Mouse (Mus musculus) monocyte, adult 2 months (primary cell): Measurements from ENCODE around the gene Ptpn11.
A peak's percentile ranks its signal among the peaks of the same experiment; 100 is the strongest.
"Not testable (repeated sequence)": the region's sequence is repeated elsewhere in the genome, so short reads cannot be mapped to it uniquely, and the experiment has no call there.

Experiments
- DNase-seq, 2 experiments: peaks; one replicate each; pipeline ENCODE4 v3.0.0; 2022; ENCODE audit warnings: low spot score in 2 of 2, low read depth in 1 of 2

Ptpn11 gene

DNA sequence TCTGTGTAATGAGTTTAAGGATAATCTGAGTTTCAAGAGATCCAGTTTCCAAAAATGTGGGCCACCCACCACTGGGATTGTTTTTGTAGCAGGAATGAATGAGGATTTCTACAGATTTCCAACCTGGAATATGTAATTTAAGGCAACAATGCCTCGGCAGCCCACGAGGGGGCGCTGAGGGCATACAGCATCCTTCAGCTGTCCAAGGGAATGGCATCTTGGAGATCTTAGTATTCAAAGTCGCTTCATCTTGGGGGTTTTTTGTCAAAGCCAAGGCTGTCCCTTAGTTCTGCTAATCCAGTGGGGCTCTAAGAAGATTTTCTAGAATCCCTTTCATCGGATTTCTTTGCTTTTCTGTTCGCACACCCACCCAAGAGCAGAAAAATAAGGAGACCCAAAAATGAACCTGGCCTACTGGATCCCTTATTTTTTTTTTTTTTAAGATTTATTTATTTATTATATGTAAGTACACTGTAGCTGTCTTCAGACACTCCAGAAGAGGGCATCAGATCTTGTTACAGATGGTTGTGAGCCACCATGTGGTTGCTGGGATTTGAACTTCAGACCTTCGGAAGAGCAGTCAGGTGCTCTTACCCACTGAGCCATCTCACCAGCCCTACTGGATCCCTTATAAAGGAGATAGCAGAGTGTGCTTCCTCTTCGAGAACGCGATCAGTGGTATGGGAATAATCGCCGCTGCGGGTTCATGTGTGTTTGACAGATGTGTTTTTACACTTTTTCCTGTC, 24.4 kb upstream of the Ptpn11 start:
- peak in 1 of 2 experiments; percentile 41 for DNase-seq

DNA sequence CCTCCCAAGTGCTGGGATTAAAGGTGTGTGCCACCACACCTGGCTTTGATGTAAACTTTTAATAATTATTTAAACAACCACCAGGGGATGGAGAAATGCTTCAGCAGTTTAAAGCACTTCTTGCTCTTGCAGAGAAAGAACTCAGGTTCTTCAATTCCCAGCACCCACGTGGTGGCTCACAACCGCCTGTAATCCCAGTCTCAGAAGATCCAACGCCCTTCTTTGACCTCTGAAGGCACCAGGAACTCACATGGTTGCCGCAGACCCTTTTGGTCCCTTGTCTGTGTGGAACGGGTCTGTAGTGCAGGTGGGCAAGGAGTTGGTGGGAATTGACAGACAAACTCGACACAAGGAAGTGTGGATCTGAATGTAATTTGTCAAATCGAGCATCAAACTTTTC, 23.5 kb upstream of the Ptpn11 start:
- no peak for DNase-seq

DNA sequence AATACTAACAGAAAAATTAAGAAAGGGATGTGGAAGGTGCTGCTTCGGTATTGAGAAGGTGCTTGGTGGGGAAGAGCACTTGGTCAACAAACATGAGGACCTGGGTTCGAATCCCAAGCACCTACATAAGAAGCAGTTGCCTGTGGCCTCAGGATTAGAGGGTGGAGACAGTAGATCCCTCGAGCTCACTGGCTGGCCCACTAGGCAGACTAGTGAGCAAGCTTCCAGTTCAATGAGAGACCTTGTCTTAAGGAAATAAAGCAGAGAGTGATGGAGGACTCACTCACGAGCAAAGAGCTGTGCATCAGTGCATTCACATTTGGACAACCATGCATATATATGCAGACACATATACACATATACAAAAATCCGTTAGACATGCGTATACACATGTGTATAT, 20.9 kb upstream of the Ptpn11 start:
- no peak for DNase-seq

DNA sequence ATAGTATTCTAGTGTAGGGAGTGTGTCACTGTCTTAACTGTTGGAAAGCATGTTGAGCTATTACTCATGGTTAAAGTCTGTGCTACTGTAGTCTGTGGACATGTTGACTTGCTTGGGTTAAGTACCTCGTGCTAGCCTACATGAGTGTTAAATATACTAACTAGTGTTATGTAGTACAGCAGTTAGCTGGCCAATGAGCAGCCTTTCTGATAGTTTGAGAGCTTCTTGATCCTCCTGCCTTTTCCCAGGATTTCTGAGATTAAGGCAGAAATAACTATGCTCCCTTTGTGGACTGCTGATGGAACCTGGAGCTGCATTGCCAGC, 19.4 kb upstream of the Ptpn11 start:
- no peak for DNase-seq

DNA sequence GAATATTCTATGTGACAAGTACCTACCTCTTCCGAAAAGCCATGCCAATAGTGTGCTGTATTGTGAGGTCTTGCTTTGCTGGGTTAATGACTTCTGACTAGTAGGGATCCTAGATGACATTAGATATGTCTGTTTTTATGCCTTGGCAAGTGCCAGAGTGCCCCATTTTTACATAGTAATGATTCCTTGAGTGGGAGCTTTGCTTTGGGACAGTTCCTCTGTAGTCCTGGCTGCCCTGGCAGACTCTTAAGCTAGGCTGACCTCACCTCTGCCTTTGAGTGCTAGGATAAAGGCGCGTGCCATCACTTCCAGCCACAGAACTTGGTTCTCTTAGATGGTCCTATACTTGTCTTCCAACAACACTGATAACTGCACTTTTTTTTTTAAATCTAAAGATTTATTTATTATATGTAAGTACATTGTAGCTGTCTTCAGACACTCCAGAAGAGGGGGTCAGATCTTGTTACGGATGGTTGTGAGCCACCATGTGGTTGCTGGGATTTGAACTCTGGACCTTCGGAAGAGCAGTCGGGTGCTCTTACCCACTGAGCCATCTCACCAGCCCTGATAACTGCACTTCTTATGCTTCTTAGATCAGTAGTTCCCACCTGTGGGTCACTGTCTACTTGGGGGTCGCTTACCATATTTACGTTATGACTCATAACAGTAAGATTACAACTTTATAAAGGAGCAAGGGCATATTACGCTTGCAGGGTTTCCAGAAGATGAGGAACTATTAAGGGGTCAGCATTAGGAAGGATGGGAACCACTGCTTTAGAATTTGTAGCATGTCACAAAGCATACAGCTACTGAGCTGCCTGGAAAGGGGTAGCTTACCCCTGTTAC, 18.8 kb upstream of the Ptpn11 start:
- no peak for DNase-seq

DNA sequence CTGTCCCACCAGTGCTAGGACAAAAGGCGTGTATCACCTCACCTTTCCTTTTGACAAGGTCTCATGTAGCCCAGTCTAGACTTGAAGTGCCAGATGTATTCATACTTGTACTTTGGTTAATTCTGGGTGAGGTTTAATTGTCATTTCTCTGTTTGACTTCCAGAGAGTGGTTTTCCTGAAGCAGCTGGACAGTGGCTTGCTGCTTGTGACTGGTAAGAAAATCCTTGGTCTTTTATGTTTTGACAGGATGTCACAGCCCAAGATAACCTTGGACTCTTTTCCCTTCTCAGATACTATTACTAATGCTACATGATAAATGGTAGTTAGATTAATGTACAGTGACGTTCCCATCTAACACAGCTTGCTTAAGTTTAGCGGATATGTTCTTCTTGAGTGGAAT, 15.8 kb upstream of the Ptpn11 start:
- DNase-seq, result no peak

DNA sequence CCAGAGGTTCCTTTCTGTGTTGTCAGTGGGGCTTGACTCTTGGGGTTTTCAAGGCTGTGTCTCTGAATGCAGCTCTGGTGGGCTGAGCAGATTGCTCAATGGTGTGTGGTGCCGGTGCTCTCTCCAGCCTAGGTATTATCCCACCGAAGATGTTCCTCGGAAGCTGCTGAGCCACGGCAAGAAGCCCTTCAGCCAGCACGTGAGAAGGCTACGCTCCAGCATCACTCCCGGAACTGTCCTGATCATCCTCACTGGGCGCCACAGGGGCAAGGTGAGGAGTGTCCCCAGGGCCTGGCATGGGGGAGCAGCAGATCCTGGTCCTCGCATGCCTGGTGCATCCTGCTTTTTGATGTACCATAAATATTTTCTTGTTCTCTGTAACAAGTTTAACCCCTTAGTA, 15.3 kb upstream of the Ptpn11 start:
- DNase-seq, result no peak

DNA sequence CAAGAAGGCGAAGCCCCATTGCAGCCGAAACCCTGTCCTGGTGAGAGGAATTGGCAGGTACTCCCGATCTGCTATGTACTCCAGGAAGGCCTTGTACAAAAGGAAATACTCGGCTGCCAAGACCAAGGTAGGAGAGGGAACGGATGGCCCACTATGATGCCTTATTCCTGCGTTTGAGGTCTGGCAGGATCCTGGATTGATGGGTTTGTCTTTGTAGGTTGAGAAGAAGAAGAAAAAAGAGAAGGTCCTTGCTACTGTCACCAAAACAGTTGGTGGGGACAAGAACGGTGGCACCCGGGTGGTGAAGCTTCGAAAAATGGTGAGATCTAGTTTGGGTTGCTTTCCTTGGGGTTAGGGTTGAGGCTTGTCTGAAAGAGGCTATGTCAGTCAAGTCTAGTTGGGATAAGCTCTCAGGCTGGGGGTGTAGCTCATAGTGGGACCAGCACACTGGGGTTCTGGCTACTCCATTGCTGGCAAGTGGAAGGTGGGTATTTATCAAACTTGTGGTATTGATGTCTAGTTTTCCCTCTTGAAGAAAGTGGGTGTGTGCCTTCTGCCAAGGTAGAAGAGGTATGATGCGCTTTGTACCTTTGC, 14.4 kb upstream of the Ptpn11 start:
- DNase-seq, result not testable (repeated sequence)

DNA sequence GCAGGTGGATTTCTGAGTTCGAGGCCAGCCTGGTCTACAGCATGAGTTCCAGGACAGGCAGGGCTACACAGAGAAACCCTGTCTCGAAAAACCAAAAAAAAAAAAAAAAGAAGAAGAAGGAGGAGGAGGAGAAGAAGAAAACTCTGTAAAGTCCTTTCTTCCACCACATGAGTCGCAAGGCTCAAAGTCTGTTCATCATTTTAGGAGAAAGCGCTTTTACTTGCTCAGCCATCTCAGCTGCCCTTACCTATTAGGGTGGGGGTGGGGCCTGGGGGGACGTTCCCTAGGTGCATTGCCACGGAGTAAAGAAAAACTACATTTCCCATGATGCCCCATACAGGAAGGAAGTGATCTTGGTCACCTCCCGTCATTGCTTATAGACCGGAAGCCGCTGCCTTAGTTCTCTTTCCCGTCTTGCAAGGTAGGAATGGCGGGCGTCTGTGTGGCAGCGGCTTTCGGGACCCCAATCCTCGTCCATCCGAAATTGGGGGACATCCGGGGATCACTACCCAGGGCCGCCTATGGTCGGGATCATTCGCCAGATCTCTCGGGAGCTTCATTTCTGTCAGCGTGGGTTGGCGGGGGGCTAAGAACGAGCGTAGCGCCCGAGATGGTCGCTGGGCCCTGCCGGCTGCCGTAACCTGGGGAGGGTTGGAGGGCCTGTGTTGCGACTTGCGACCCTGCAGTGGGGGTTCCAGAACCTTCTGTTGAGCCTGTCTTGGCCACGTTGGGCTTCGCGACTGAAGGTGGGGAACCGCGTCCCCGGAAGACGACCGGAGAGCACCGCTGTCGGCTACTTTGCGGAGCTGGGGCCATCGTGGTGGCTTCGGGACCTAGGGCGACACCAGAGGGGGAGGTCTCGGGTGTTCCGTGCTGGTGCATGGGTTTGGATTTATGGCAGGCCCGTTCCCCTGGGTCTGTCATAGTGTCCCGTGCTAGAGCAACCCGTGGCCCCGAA, 13.2 kb upstream of the Ptpn11 start, which contains the start of gene Rpl6:
Rpl6 (plus strand) TSS at position 350 of the 958 bp plus-strand sequence.
- peak in 1 of 2 experiments; percentile 63 for DNase-seq

DNA sequence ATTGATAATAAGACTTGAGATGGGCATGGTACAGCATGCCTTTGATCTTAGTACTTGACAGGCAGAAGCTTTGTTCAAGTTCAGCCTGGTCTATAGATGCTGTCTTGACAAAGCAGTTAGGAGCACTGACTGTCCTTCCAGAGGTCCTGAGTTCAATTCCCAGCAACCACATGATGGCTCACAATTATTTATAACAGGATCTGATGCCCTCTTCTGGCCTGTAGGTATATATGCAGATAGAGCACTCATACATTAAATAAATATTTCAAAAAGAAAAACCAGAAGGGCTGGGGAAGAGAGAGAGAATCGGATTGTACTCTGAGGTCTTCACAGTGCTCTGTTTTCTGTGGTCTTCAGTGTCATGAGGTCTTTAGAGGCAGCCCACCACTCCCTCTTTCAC, 11.3 kb upstream of the Ptpn11 start:
- no peak for DNase-seq

DNA sequence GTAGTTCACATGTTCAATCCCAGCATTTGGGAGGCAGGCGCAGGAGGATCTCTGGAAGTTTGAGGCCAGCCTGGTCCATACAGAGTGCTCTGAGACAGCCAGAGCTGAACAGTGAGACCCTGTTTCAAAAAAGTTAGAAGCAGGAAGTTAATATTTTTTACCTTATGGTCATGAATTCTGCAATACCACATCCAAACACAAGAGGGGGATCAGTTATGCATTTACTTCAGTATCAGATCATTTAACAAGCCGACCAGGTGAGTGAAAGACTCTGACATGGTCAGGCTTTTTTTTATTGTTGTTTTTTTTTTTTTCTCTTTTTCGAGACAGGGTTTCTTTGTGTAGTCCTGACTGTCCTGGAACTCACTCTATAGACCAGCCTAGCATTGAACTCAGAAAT, 10.5 kb upstream of the Ptpn11 start:
- no peak for DNase-seq

DNA sequence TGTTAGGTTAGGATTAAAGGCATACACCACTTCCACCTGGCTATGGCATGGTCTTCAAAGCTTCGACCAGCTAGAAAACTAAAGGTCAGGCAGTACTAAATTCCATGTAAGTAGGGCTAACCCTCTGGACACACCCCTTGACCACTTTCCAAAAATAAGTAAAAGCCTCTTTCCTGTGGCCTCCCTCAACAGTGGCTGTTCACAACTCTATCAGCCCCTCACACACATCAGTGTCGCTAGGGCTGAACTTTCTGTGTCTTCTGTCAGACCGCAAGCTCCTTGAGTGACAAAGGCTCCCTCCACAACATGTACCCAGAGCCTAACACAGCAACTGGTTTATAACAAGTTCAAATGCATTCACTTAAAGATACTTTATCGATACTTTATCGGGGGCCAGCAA, 7.2 kb upstream of the Ptpn11 start:
- no peak for DNase-seq

DNA sequence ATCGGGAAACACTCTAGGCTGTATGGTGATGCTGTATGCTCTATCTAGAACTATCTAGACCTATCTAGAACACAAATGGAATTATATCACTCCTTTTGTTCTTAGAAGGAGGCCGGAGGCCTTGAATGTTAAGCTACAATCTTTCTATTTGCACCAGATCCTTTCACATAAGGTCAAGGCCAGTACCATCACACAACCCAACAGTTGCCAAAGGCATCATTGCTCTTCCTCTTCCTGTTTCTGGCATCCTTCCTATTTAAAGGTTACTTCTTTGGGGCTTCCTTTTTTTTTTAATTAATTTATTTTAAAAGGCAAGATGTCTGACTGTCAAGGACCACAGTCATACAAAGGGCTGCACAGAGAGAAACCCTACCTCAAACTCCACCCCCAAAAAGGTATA, 6.1 kb upstream of the Ptpn11 start:
- DNase-seq, result no peak

DNA sequence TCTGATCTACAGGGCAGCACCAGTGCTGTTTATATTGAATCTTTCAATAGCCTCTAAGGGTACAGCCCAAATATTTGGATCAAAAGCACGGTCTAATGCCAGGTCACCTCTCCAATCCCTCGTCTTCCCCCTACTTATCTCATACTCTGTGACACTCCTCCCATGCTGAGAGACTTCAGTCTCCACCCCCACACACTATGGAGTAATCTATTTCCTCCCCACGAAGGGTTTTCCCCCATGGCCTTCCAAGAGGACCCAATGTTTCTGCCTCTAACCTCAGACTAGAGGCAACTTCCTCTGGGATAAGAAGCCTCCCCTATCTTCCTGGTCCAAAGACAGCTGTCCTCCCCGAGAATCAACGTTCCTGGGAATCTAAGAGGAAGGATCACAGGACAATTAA, 5.6 kb upstream of the Ptpn11 start:
- DNase-seq, result no peak

DNA sequence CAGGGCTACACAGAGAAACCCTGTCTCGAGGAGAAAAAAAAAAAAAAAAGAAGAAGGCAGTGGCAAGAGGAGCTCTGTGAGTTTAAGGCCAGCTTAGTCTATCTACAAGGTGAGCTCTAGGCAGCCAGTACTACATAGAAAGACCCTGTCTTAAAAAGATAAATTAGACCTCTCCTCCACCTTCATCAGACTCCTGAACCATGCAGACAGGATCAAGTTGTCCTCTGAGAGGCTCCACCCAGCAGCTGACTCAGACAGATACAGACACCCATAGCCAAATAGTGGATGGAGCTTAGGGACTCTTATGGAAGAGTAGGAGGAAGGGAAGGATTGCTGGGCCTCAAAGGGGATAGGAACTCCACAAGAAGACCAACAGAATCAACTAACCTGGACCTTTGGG, 3.0 kb upstream of the Ptpn11 start:
- no peak for DNase-seq

DNA sequence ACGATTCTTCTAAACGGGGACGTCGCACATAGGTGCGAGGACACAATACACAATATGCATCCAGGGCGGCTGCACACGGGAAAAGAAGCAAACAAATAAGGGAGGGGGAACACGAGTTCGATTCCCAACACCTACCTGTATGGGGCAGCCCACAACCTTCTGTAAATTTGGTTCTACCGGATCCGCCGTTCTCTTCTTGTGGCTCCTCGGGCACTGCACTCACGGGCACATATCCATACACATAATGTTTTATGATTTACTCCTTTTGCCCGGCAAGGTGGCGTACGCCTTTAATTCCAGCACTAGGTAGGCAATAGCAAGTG, 348 bp upstream of the Ptpn11 start:
- no peak for DNase-seq

DNA sequence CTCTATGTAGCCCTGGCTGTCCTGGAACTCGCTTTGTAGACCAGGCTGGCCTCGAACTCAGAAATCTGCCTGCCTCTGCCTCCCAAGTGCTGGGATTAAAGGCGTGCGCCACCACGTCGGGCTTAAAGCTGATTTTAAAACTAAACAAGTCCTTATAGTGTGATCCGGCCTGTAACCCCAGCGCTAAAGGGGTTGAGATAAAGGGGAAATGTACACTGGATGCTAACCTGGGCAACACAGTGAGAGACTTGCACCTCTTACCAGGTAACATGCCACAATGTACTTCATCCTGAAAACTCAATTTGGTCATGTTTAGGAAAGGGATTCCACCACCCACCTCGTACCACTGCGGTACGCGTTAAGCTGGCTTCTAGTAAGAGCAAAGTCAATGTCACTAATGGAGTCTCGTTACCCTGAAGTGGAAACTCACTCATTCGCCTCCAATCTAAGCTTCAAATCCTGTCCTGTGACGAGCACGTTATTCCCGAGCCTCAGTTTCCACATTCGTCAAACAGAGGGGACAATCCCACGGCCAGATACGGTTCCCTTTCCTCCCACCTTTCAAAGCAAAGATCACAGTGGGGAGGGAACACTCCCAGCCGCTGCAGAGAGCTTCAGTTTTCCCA, 874 bp downstream of the Ptpn11 start:
- DNase-seq, result no peak

DNA sequence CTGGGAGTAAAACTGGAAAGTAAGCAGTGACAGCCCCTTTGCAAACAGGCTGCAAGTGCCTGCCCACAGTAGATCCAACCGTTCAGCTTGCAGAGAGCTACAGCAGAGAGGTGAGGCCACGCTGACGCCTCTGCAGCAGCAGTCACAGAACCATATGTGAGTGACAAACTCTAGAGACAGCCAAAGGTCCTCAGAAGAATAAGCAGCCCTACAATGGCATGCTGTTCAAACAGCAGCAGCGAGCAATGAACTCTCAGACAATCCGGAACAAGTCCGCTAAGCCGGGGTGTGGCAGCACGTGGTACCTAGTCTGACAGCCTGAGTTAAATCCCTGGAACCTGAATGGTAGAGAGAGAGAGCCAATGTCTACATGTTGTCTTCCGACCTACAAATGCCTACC, 2.0 kb downstream of the Ptpn11 start:
- no peak for DNase-seq

DNA sequence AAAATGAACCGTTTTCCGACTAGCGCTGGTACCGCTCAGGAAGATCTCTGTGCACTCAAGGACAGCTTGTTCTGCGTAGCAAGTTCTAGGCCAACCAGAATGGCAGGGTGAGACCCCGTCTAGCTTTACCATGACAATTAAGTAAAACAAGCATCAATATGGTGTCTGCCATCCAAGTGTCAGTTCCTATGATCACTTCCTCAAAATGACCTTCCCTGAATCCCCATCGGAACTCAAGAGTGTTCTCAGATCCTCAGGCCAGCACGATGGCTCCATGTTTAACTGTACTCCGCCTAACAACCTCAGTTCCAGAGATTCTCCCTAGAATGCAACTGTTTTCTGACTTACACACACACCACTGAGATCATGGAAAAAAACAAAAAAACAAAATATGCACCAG, 2.9 kb downstream of the Ptpn11 start:
- DNase-seq, result no peak

DNA sequence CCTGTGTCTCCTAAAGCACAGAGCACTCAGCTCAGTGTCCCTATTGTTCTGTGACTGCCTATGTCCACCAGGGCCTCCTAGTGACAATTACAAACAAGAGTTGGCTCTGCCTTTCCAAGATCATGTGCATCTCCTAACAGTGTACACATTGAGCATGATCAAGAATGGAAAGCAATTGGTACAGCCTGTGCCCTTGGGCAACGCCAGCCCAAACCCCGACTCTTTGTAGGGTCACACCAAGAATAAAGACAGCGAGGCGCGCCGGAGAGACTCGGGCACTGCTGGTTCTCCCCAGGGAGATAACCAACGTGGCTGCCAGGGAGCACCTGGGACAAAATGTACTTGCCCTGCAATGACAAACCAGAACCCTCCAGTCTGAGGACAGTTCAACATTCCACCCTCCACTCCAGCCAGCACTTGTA, 3.6 kb downstream of the Ptpn11 start:
- DNase-seq, result no peak
